Mouse (Mus musculus): ENCODE measurements at regions not wholly inside any gene's neighbourhood (a gene's known extent, or its start where the extent isn't known, plus 50 kb on each side); places are given as distances from the start of the nearest gene placed in this dataset.

GRCm38 (mm10) chr4:95230461-95230860, 178.4 kb upstream of the Jun start:
- peak; percentile 9 for DNase-seq (ENCODE audit: low read depth, low spot score)

GRCm38 (mm10) chr4:95233034-95233433, 181.0 kb upstream of the Jun start:
- DNase-seq (ENCODE audit: low read depth, low spot score): no peak

- no peak for DNase-seq (ENCODE audit: low read depth, low spot score)
Measured at GRCm38 (mm10) chr4:95234030-95234555, 182.1 kb upstream of the Jun start.

- no peak for DNase-seq (ENCODE audit: low read depth, low spot score)
Measured at GRCm38 (mm10) chr4:95247977-95248376, 196.0 kb upstream of the Jun start.

- no peak for DNase-seq (ENCODE audit: low read depth, low spot score)
Measured at GRCm38 (mm10) chr4:95249031-95249430, 197.0 kb upstream of the Jun start.

GRCm38 (mm10) chr4:95250083-95250482, 198.1 kb upstream of the Jun start:
- no peak for DNase-seq (ENCODE audit: low read depth, low spot score)

- no peak for DNase-seq (ENCODE audit: low read depth, low spot score)
Measured at GRCm38 (mm10) chr4:95269766-95270165, 217.7 kb upstream of the Jun start.

GRCm38 (mm10) chr4:95270389-95270788, 218.4 kb upstream of the Jun start:
- no peak for DNase-seq (ENCODE audit: low read depth, low spot score)

- no peak for DNase-seq (ENCODE audit: low read depth, low spot score)
Measured at GRCm38 (mm10) chr4:95276231-95276630, 224.2 kb upstream of the Jun start.

GRCm38 (mm10) chr4:95277989-95278713, 226.1 kb upstream of the Jun start:
- no peak for DNase-seq (ENCODE audit: low read depth, low spot score)

- no peak for DNase-seq (ENCODE audit: low read depth, low spot score)
Measured at GRCm38 (mm10) chr4:95278714-95279095, 226.7 kb upstream of the Jun start.

- no peak for DNase-seq (ENCODE audit: low read depth, low spot score)
Measured at GRCm38 (mm10) chr4:95279200-95279599, 227.2 kb upstream of the Jun start.

GRCm38 (mm10) chr4:95282083-95282482, 230.1 kb upstream of the Jun start:
- no peak for DNase-seq (ENCODE audit: low read depth, low spot score)

GRCm38 (mm10) chr4:95283789-95284188, 231.8 kb upstream of the Jun start:
- no peak for DNase-seq (ENCODE audit: low read depth, low spot score)

GRCm38 (mm10) chr4:95284192-95284591, 232.2 kb upstream of the Jun start:
- DNase-seq (ENCODE audit: low read depth, low spot score): no peak

- DNase-seq (ENCODE audit: low read depth, low spot score): no peak
Measured at GRCm38 (mm10) chr4:95284696-95285095, 232.7 kb upstream of the Jun start.

- no peak for DNase-seq (ENCODE audit: low read depth, low spot score)
Measured at GRCm38 (mm10) chr4:95290321-95290720, 238.3 kb upstream of the Jun start.

GRCm38 (mm10) chr4:95294110-95294509, 242.1 kb upstream of the Jun start:
- no peak for DNase-seq (ENCODE audit: low read depth, low spot score)

GRCm38 (mm10) chr4:95301907-95302306, 249.9 kb upstream of the Jun start:
- DNase-seq (ENCODE audit: low read depth, low spot score): no peak

- no peak for DNase-seq (ENCODE audit: low read depth, low spot score)
Measured at GRCm38 (mm10) chr4:95303337-95303736, 251.3 kb upstream of the Jun start.

- no peak for DNase-seq (ENCODE audit: low read depth, low spot score)
Measured at GRCm38 (mm10) chr4:95304006-95304405, 252.0 kb upstream of the Jun start.

GRCm38 (mm10) chr4:95307134-95307533, 250.2 kb upstream of the Fggy start:
- DNase-seq (ENCODE audit: low read depth, low spot score): no peak

GRCm38 (mm10) chr4:95308469-95308895, 248.8 kb upstream of the Fggy start:
- DNase-seq (ENCODE audit: low read depth, low spot score): no peak

GRCm38 (mm10) chr4:95310410-95310809, 246.9 kb upstream of the Fggy start:
- DNase-seq (ENCODE audit: low read depth, low spot score): no peak
